Mouse (Mus musculus): ENCODE measurements at regions not wholly inside any gene's neighbourhood (a gene's known extent, or its start where the extent isn't known, plus 50 kb on each side); places are given as distances from the start of the nearest gene placed in this dataset.

- TF ChIP-seq POLR2A (IDR thresholded peaks at IDR 0.05; ENCODE audit: extremely low read depth, insufficient read depth, low read length) (no peak), CTCF (IDR thresholded peaks at IDR 0.05; ENCODE audit: extremely low read depth, insufficient read depth, low read length) (no peak)
These were observed 828.2 kb downstream of the A830018L16Rik start for GRCm38 (mm10) chr1:12242090-12242489.
